Mouse (Mus musculus): ENCODE measurements around the gene Camk1d. TPM values are rescaled to one million over a fixed set of nuclear protein-coding genes. Genes with fewer than 3 reads are reported as not detected.

Camk1d gene
- polyA plus RNA-seq, 1 experiment: 3.2 TPM

DNA sequence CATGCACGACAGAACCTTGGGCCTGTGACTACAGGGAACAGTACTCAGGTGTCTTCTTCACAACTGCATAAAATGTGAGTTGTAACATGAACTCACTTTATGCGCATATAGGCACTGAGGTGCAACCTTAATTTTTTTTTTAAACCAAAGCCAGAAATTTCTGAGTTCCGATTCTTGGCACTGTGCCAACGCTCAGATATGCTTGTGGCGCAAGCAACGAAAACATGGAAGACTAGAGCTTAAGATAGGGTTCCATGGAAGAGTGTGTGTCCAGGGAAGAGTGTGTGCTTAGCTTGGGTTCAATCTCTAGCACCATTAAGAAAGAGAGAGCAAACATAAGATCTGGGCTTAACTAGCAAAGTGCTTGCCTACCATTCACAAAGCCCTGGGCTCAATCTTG, 62.2 kb downstream of the Camk1d start:
- H3K27ac ChIP-seq (ENCODE audit: insufficient read depth, low read length): no peak overlapping the region
- TF ChIP-seq POLR2A (IDR thresholded peaks at IDR 0.05; ENCODE audit: insufficient read depth, low read length) (no peak), EP300 (IDR thresholded peaks at IDR 0.05; ENCODE audit: insufficient read depth, low read depth, low read length) (no peak), CTCF (IDR thresholded peaks at IDR 0.05; ENCODE audit: low read depth, low read length) (no peak)
- H3K27me3 ChIP-seq (ENCODE audit: control insufficient read depth, insufficient read depth, low read length, poor library complexity, severe bottlenecking): no peaks in the 10 kb centered on the region
- no peaks in the 10 kb centered on the region for H3K36me3 ChIP-seq (ENCODE audit: control insufficient read depth, insufficient read depth, low read length, poor library complexity, severe bottlenecking)
- H3K4me3 ChIP-seq (ENCODE audit: low read depth, low read length): no peak overlapping the region
- H3K4me1 ChIP-seq (ENCODE audit: control insufficient read depth, insufficient read depth, low read length): no peaks in the 10 kb centered on the region
- H3K9me3 ChIP-seq (replicated peaks; ENCODE audit: control insufficient read depth, insufficient read depth, low read length, poor library complexity, severe bottlenecking): no peaks in the 10 kb centered on the region
- H3K9ac ChIP-seq (ENCODE audit: low read depth, poor library complexity, severe bottlenecking): no peak overlapping the region

DNA sequence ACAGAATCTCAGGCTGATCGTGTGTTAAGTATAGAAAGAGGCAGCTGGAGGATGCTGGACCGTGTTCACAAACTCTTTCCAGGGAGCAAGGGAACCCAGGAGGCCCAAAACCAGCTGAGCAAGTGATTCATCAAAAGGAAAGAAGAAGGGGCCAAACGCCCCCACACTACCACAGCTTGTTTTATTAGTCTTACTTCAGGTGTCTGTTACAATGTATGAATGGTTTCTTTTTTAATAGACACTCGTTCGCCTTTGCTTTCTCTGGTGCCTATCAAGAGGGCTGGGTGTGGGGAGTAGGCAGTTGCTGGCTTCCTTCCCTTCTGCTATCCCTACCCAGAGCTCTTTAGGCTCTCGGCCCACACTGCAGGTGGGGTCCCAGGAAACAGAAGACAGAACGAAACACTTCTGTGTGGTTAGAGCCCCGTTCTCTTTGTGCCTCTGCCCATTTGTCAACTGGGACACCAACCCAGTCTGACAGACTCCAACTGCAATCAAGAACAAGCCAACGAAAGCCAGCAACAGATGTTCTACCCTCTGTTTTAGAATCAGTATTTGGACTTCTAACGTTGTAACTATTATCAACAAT, 62.9 kb downstream of the Camk1d start:
- H3K27me3 ChIP-seq (ENCODE audit: control insufficient read depth, insufficient read depth, low read length, poor library complexity, severe bottlenecking): no peaks in the 10 kb centered on the region
- H3K4me3 ChIP-seq (ENCODE audit: low read depth, low read length): no peak overlapping the region
- TF ChIP-seq CTCF (IDR thresholded peaks at IDR 0.05; ENCODE audit: low read depth, low read length) (no peak), EP300 (IDR thresholded peaks at IDR 0.05; ENCODE audit: insufficient read depth, low read depth, low read length) (no peak), POLR2A (IDR thresholded peaks at IDR 0.05; ENCODE audit: insufficient read depth, low read length) (no peak)
- no peak overlapping the region for H3K9ac ChIP-seq (ENCODE audit: low read depth, poor library complexity, severe bottlenecking)
- H3K36me3 ChIP-seq (ENCODE audit: control insufficient read depth, insufficient read depth, low read length, poor library complexity, severe bottlenecking): no peaks in the 10 kb centered on the region
- no peaks in the 10 kb centered on the region for H3K9me3 ChIP-seq (replicated peaks; ENCODE audit: control insufficient read depth, insufficient read depth, low read length, poor library complexity, severe bottlenecking)
- H3K4me1 ChIP-seq (ENCODE audit: control insufficient read depth, insufficient read depth, low read length): no peaks in the 10 kb centered on the region
- H3K27ac ChIP-seq (ENCODE audit: insufficient read depth, low read length): no peak overlapping the region

DNA sequence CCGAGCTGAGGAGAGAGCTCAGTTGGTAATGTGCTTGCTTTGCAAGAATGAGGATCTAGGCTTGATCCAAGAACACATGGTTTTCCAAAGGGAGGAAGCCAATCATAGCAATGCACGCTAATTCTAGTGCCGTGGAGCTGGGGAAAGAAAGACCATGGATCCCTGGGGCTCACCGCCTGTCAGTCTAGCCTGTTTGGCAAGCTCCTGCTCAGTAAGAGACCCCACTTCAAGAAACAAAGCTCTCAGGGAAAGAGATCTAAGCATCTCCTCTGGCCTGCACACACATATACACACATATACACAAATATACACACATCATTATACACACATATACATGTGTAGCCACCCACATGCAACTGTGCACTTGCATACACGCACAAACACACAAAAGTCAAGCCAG, 65.1 kb downstream of the Camk1d start:
- H3K9me3 ChIP-seq (replicated peaks; ENCODE audit: control insufficient read depth, insufficient read depth, low read length, poor library complexity, severe bottlenecking): no peaks in the 10 kb centered on the region

DNA sequence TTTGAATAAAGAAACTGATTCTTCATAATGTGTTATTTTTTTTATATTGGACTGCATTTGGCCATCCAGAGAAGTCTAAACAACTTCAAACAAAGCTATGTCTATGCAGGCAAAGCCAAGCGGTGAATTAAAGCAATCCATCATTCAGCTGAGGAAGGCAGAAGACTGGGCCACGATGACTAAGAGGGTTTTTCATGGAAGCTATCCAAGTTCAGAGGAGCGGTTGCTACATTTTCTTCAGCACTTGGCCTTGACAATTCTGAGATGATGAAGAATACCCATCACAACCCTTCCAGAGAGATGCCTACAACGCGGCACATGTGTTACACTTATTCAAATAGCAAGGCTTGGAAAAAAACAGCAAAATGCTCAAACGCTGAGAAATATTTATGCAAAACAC, 65.6 kb downstream of the Camk1d start:
- no peak overlapping the region for H3K9ac ChIP-seq (ENCODE audit: low read depth, poor library complexity, severe bottlenecking)
- H3K27me3 ChIP-seq (ENCODE audit: control insufficient read depth, insufficient read depth, low read length, poor library complexity, severe bottlenecking): no peaks in the 10 kb centered on the region
- no peaks in the 10 kb centered on the region for H3K9me3 ChIP-seq (replicated peaks; ENCODE audit: control insufficient read depth, insufficient read depth, low read length, poor library complexity, severe bottlenecking)

More for the DNA sequence above, 65.1 kb downstream of the Camk1d start:
- Histone ChIP-seq H3K36me3 (ENCODE audit: control insufficient read depth, insufficient read depth, low read length, poor library complexity, severe bottlenecking) (no peaks in the 10 kb centered on the region), H3K27me3 (ENCODE audit: control insufficient read depth, insufficient read depth, low read length, poor library complexity, severe bottlenecking) (no peaks in the 10 kb centered on the region), H3K4me1 (ENCODE audit: control insufficient read depth, insufficient read depth, low read length) (no peaks in the 10 kb centered on the region), H3K27ac (ENCODE audit: insufficient read depth, low read length) (no peak overlapping the region), H3K4me3 (ENCODE audit: low read depth, low read length) (no peak overlapping the region), H3K9ac (ENCODE audit: low read depth, poor library complexity, severe bottlenecking) (no peak overlapping the region)
- TF ChIP-seq POLR2A (IDR thresholded peaks at IDR 0.05; ENCODE audit: insufficient read depth, low read length): no peak
- no peak for TF ChIP-seq CTCF (IDR thresholded peaks at IDR 0.05; ENCODE audit: low read depth, low read length)
- TF ChIP-seq EP300 (IDR thresholded peaks at IDR 0.05; ENCODE audit: insufficient read depth, low read depth, low read length): no peak

DNA sequence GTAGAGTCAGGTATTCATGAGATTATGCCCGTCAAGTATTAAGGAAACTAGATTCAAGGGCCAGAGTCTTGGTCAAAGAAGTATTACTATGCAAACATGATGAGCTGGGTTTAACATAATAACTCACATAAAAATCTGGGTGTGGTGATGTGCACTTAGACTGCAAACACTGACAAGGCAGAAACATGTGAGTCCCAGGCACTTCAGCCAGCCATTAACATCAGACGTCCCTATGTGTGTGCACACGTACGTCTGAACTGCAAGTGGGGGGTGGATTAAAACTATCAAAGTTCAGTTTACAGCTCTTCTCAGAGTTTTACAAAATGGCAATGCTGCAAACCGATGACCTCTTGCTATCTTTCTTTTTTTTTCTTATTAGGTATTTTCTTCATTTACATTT, 68.0 kb downstream of the Camk1d start:
- Histone ChIP-seq H3K4me1 (ENCODE audit: control insufficient read depth, insufficient read depth, low read length) (no peaks in the 10 kb centered on the region), H3K27me3 (ENCODE audit: control insufficient read depth, insufficient read depth, low read length, poor library complexity, severe bottlenecking) (no peaks in the 10 kb centered on the region), H3K36me3 (ENCODE audit: control insufficient read depth, insufficient read depth, low read length, poor library complexity, severe bottlenecking) (no peaks in the 10 kb centered on the region), H3K9ac (ENCODE audit: low read depth, poor library complexity, severe bottlenecking) (no peak overlapping the region), H3K9me3 (replicated peaks; ENCODE audit: control insufficient read depth, insufficient read depth, low read length, poor library complexity, severe bottlenecking) (no peaks in the 10 kb centered on the region), H3K4me3 (ENCODE audit: low read depth, low read length) (no peak overlapping the region), H3K27ac (ENCODE audit: insufficient read depth, low read length) (no peak overlapping the region)
- TF ChIP-seq CTCF (IDR thresholded peaks at IDR 0.05; ENCODE audit: low read depth, low read length): no peak
- TF ChIP-seq EP300 (IDR thresholded peaks at IDR 0.05; ENCODE audit: insufficient read depth, low read depth, low read length): no peak
- TF ChIP-seq POLR2A (IDR thresholded peaks at IDR 0.05; ENCODE audit: insufficient read depth, low read length): no peak

More for the DNA sequence above, 65.6 kb downstream of the Camk1d start:
- TF ChIP-seq CTCF (IDR thresholded peaks at IDR 0.05; ENCODE audit: low read depth, low read length) (no peak), EP300 (IDR thresholded peaks at IDR 0.05; ENCODE audit: insufficient read depth, low read depth, low read length) (no peak), POLR2A (IDR thresholded peaks at IDR 0.05; ENCODE audit: insufficient read depth, low read length) (no peak)
- no peak overlapping the region for H3K4me3 ChIP-seq (ENCODE audit: low read depth, low read length)
- no peak overlapping the region for H3K27ac ChIP-seq (ENCODE audit: insufficient read depth, low read length)
- H3K36me3 ChIP-seq (ENCODE audit: control insufficient read depth, insufficient read depth, low read length, poor library complexity, severe bottlenecking): no peaks in the 10 kb centered on the region
- H3K4me1 ChIP-seq (ENCODE audit: control insufficient read depth, insufficient read depth, low read length): no peaks in the 10 kb centered on the region

DNA sequence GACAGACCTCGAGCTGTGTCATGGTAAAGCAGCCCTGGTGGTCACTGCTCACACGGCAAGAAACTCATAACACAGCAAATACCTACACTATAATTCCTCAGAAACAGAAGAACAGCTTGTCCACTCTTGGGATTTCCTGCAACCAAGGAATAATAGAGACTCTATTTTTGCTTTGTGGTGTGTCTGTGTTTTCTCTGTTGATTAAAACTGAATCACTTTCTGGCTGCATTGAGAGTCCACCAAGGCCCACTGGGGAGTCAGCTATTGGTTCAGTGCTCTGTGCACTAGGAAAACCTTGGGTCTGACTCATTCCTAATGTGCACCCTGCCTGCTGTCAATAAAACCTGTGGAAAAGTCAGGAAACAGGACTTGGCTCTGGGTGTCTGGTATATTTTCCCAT, 68.7 kb downstream of the Camk1d start:
- H3K4me1 ChIP-seq (ENCODE audit: control insufficient read depth, insufficient read depth, low read length): peaks cover 3% of the 10 kb centered on the region
- no peaks in the 10 kb centered on the region for H3K36me3 ChIP-seq (ENCODE audit: control insufficient read depth, insufficient read depth, low read length, poor library complexity, severe bottlenecking)
- no peak overlapping the region for H3K27ac ChIP-seq (ENCODE audit: insufficient read depth, low read length)
- no peaks in the 10 kb centered on the region for H3K9me3 ChIP-seq (replicated peaks; ENCODE audit: control insufficient read depth, insufficient read depth, low read length, poor library complexity, severe bottlenecking)
- H3K27me3 ChIP-seq (ENCODE audit: control insufficient read depth, insufficient read depth, low read length, poor library complexity, severe bottlenecking): no peaks in the 10 kb centered on the region
- H3K9ac ChIP-seq (ENCODE audit: low read depth, poor library complexity, severe bottlenecking): no peak overlapping the region
- TF ChIP-seq EP300 (IDR thresholded peaks at IDR 0.05; ENCODE audit: insufficient read depth, low read depth, low read length) (no peak), POLR2A (IDR thresholded peaks at IDR 0.05; ENCODE audit: insufficient read depth, low read length) (no peak), CTCF (IDR thresholded peaks at IDR 0.05; ENCODE audit: low read depth, low read length) (no peak)
- H3K4me3 ChIP-seq (ENCODE audit: low read depth, low read length): no peak overlapping the region

Data from ES-Bruce4 (cell line).